Mouse (Mus musculus): Measurements from ENCODE around the gene Agps. TPM values are rescaled to one million over a fixed set of nuclear protein-coding genes. Genes with fewer than 3 reads are reported as not detected.
A peak's percentile ranks its signal among the peaks of the same experiment; 100 is the strongest.
"Not testable (repeated sequence)": the region's sequence is repeated elsewhere in the genome, so short reads cannot be mapped to it uniquely, and the experiment has no call there.

Agps gene
- polyA plus RNA-seq, 1 experiment from 2014 or later: 23.3 TPM

DNA sequence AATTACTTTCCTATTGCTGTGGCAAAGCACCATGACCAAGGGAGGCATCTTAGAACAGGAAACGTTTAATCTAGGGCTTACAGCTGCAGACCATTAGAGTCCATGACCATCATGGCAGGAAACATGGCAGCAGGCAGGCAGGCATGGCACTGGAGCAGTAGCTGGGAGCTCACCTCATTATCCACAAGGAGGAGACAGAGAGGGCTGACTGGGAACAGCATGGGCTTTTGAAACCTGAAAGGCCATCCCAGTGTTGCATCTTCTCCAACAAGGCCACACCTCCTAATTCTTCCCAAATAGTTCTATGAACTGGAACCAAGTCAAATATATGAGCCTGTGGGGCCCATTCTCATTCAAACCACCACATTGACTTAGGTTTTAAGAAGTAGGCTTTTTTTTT lies 68.3 kb downstream of the Agps start:
- ATAC-seq (ENCODE audit: insufficient number of reproducible peaks, low FRiP score, low TSS enrichment, low read depth): no peak
- no peak overlapping the region for H3K4me2 ChIP-seq
- WGBS: 62% methylated on average over 1 of the region's 1 CpGs

DNA sequence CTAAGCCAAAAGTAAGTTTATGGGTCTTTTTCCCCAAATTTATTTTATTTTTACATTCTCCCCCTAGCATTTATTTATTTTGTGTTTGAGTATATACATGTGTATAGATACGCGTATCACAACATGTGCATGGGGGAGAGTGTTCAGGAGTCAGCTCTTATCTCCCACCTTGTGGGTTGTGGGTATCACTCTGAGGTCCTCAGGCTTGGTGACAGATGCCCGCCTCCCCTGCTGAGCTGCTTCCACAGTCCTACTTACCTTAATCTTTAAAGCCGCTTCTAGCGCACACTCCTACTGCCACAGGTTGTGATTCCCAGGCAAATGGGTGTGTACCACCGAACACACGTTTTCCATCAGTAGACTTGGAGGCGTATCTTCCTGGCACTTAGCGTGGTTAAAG lies 69.9 kb downstream of the Agps start:
- Histone ChIP-seq H3K4me3 (no peak overlapping the region), H3K4me1 (no peaks in the 10 kb centered on the region), H3K36me3 (peaks cover 7% of the 10 kb centered on the region), H3K4me2 (no peak overlapping the region), H3K27ac (no peak overlapping the region), H3K9ac (no peak overlapping the region), H3K27me3 (no peaks in the 10 kb centered on the region), H3K9me3 (no peaks in the 10 kb centered on the region)
- ATAC-seq (ENCODE audit: insufficient number of reproducible peaks, low FRiP score, low TSS enrichment, low read depth): no peak
- 86% methylated on average over 9 of the region's 9 CpGs for WGBS

More for the DNA sequence above, 68.3 kb downstream of the Agps start:
- Histone ChIP-seq H3K36me3 (peaks cover 7% of the 10 kb centered on the region), H3K27ac (no peak overlapping the region), H3K27me3 (no peaks in the 10 kb centered on the region), H3K9ac (no peak overlapping the region), H3K9me3 (no peaks in the 10 kb centered on the region), H3K4me1 (no peaks in the 10 kb centered on the region), H3K4me3 (no peak overlapping the region)

DNA sequence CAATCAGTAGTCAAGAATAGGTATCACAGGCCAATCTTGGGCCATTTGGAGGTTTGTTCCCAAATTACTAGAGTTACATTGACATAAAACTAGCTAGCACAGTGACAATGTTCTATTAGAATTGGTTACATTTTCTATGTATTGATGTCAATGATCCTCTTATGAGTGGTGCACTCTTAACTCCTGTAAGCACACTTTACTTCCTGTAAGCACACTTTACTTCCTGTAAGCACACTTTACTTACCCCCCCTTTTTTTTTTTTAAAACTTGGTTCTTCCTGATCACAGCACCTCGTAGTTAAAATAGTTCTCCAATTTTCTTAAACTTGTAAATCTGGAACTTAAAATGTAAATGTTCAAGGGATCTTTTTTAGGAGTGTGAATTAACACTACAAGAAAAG lies 75.2 kb downstream of the Agps start:
- Histone ChIP-seq H3K4me1 (no peaks in the 10 kb centered on the region), H3K36me3 (peaks cover 11% of the 10 kb centered on the region; the same call in 1 of the 2 replicates), H3K4me2 (no peak overlapping the region), H3K27ac (no peak overlapping the region), H3K4me3 (no peak overlapping the region), H3K27me3 (no peaks in the 10 kb centered on the region), H3K9me3 (no peaks in the 10 kb centered on the region), H3K9ac (no peak overlapping the region)
- ATAC-seq (ENCODE audit: insufficient number of reproducible peaks, low FRiP score, low TSS enrichment, low read depth): no peak
- 64% methylated on average over 1 of the region's 1 CpGs for WGBS

DNA sequence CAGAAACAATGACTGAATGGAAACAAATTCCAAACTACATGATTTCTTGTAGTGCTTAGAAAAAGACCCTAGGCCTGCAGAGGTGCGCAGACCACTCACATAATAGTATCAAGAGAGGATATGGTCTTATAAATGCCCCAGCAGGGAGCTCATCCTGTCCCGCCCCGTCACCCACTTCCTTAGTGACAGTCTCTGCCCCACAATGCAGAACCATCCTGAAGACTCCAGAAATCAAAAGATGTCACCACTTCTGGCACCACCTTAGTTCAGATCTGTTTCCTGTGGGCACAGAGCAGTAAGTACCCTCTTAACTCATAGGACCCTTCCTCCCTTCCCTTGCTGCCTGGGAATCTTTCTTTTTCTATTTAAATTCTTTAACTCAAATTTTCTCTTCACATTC lies 83.1 kb downstream of the Agps start:
- peaks cover 9% of the 10 kb centered on the region; the same call in 1 of the 2 replicates for H3K36me3 ChIP-seq
- H3K9ac ChIP-seq: no peak overlapping the region
- ATAC-seq (ENCODE audit: insufficient number of reproducible peaks, low FRiP score, low TSS enrichment, low read depth): no peak
- H3K4me3 ChIP-seq: no peak overlapping the region
- no peaks in the 10 kb centered on the region for H3K27me3 ChIP-seq
- 90% methylated on average over 3 of the region's 3 CpGs for WGBS
- no peaks in the 10 kb centered on the region for H3K4me1 ChIP-seq
- H3K27ac ChIP-seq: no peak overlapping the region
- no peaks in the 10 kb centered on the region for H3K9me3 ChIP-seq
- no peak overlapping the region for H3K4me2 ChIP-seq

DNA sequence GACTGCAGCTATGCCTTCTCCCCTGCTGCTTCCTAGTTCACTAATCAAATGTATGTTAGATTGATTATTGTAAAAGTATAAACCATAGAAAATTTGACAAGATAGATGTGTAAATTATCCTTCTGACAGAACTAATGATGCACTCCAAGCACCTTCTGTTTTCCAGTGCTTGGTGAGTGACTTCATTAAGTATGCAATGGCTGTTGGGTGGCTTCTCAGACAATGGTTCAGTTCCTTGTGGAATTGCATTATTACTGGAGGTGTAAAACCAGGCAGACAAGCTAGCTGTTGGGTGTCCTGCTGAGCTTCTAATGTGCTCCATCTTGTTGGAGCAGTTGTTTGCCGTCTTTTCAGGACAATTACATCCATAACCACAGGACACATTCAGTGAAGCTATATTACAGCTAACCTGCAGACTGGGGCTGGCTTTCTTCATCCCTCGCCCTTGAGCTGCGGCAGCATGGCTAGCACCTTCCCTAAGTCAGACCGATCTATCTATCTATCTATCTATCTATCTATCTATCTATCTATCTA lies 91.9 kb downstream of the Agps start:
- Histone ChIP-seq H3K4me1 (no peaks in the 10 kb centered on the region), H3K27me3 (no peaks in the 10 kb centered on the region), H3K27ac (no peak overlapping the region), H3K9me3 (no peaks in the 10 kb centered on the region), H3K9ac (no peak overlapping the region), H3K36me3 (peaks cover 13% of the 10 kb centered on the region; the same call in 1 of the 2 replicates), H3K4me3 (no peak overlapping the region), H3K4me2 (no peak overlapping the region)
- 69% methylated on average over 4 of the region's 4 CpGs for WGBS
- ATAC-seq (ENCODE audit: insufficient number of reproducible peaks, low FRiP score, low TSS enrichment, low read depth): no peak

DNA sequence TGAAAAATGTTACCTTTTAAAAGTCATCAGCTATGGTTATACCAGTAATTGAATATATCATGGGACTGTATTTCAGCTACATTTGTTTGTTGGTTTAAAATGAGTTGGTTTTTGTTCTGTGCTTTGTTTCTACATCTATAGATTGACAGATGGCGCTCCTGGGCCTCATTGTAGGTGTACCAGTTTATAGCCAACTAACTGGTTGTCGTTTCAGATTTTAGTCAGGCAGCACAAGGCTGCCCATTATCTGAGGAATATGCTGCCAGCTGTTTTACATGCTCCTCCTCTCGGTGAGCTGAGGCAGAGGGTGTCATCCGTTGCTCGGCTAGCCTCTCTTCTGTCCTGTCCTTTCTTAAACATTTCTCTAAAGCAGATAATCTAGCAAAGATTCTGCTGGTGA lies 94.1 kb downstream of the Agps start:
- H3K9ac ChIP-seq: no peak overlapping the region
- H3K4me2 ChIP-seq: no peak overlapping the region
- ATAC-seq (ENCODE audit: insufficient number of reproducible peaks, low FRiP score, low TSS enrichment, low read depth): no peak
- H3K36me3 ChIP-seq: peaks cover 15% of the 10 kb centered on the region; the same call in 1 of the 2 replicates
- H3K4me3 ChIP-seq: no peak overlapping the region
- no peaks in the 10 kb centered on the region for H3K9me3 ChIP-seq
- no peaks in the 10 kb centered on the region for H3K4me1 ChIP-seq
- no peak overlapping the region for H3K27ac ChIP-seq
- H3K27me3 ChIP-seq: no peaks in the 10 kb centered on the region
- WGBS: 71% methylated on average over 5 of the region's 5 CpGs

DNA sequence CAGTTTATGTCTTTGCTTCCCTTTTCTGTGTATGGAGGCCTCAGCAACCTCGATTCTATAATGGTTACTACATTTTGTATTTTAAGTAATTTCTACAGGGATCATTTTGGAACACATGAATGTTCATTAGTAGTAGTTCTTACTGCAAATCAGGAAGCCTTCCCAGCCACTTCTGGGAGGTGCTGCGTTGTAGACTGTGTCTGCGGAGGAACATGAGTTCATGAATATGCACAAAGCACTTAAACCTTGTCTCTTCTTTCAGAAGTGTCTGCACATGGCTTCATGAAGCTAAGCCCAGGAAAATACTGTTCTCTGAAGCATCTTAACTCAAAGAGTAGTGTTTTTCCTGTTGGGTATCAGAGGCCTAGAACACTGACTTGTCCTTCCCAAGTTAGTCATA lies 96.0 kb downstream of the Agps start:
- no peak overlapping the region for H3K9ac ChIP-seq
- H3K4me3 ChIP-seq: no peak overlapping the region
- H3K4me1 ChIP-seq: peaks cover 3% of the 10 kb centered on the region; the same call in 1 of the 2 replicates
- 90% methylated on average over 3 of the region's 3 CpGs for WGBS
- no peaks in the 10 kb centered on the region for H3K9me3 ChIP-seq
- no peaks in the 10 kb centered on the region for H3K27me3 ChIP-seq
- H3K36me3 ChIP-seq: peaks cover 15% of the 10 kb centered on the region; the same call in 1 of the 2 replicates
- no peak for ATAC-seq (ENCODE audit: insufficient number of reproducible peaks, low FRiP score, low TSS enrichment, low read depth)
- H3K27ac ChIP-seq: no peak overlapping the region
- H3K4me2 ChIP-seq: no peak overlapping the region

DNA sequence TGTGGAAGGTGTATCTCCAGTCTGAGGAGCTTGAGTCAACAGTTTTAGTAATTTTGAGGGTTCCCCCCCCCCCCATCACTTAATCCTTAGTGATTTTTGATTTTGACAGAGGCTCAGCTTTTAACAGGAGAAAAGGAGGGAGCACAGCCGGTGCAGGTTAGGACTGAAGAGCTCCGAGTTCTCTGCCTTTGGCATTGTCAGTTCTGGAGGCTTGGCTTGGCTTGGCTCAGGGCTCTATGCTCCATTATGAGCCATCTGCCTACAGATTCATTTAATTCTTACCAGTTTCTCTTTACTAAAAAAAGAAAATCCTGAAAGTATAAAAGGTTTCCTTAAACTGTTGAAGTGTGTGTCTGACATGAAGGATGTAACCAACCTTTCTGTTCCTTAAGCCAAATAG lies 97.2 kb downstream of the Agps start:
- ATAC-seq (ENCODE audit: insufficient number of reproducible peaks, low FRiP score, low TSS enrichment, low read depth): no peak

DNA sequence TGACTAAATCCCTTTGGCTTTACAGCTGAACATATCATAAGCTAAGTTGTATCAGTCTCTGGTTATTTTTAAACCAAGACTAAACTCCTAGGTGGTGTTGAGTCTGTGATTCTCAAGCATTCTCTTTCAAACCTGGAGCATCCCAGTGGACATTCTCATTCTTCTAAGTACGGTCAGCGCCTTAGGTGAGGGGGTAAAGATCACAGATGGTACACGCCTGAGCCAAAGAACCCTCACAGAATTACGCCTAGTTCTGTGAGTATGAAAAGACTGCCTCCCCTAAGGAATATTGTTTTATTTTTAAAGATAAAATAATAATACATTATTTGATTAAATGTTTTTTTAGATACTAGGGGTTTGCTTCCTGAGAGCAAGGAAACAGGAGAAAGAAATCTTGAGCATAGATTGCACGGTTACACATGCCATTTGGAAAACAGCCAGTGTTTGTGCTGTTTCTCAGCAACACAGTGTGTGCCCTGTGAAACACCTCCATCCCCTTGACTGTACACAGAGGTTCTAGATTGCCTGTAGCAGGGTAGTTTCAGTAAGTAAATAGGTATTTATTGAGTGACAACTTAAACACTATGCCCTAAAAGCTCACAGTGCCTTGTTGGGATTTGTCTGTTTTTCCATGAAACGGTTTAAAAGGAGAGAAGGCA lies 97.9 kb downstream of the Agps start:
- Histone ChIP-seq H3K4me3 (no peak overlapping the region), H3K4me2 (no peak overlapping the region), H3K36me3 (peaks cover 15% of the 10 kb centered on the region; the same call in 1 of the 2 replicates), H3K27ac (no peak overlapping the region), H3K27me3 (no peaks in the 10 kb centered on the region), H3K4me1 (peaks cover 3% of the 10 kb centered on the region; the same call in 1 of the 2 replicates), H3K9ac (no peak overlapping the region), H3K9me3 (no peaks in the 10 kb centered on the region)
- no peak for ATAC-seq (ENCODE audit: insufficient number of reproducible peaks, low FRiP score, low TSS enrichment, low read depth)
- 86% methylated on average over 6 of the region's 6 CpGs for WGBS

More for the DNA sequence above, 97.2 kb downstream of the Agps start:
- Histone ChIP-seq H3K27me3 (no peaks in the 10 kb centered on the region), H3K9me3 (no peaks in the 10 kb centered on the region), H3K27ac (no peak overlapping the region), H3K36me3 (peaks cover 15% of the 10 kb centered on the region; the same call in 1 of the 2 replicates), H3K4me3 (no peak overlapping the region), H3K4me2 (no peak overlapping the region), H3K9ac (no peak overlapping the region), H3K4me1 (peaks cover 3% of the 10 kb centered on the region; the same call in 1 of the 2 replicates)
- 86% methylated on average over 2 of the region's 2 CpGs for WGBS

DNA sequence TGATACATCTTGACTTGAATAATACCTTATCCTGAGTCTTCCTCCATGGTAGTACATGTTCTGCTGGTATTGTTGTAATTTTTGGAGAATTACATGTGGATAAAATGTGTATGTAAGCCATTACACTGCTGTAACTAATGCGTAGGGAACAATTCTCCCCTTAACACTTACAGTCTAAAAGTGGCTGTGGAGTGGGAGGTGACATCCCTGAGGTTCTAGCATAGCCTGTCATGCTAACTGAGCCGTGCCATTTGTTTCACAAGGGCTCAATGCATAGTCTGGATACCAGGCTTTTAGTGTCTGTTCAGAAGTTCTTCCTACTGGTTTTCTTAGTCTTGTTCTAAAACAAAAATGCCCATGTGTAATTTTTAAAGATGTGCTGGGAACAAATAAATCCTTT lies 99.0 kb downstream of the Agps start:
- H3K9ac ChIP-seq: no peak overlapping the region
- H3K36me3 ChIP-seq: peaks cover 15% of the 10 kb centered on the region; the same call in 1 of the 2 replicates
- H3K4me2 ChIP-seq: no peak overlapping the region
- peaks cover 3% of the 10 kb centered on the region; the same call in 1 of the 2 replicates for H3K4me1 ChIP-seq
- H3K27ac ChIP-seq: no peak overlapping the region
- no peak overlapping the region for H3K4me3 ChIP-seq
- H3K9me3 ChIP-seq: no peaks in the 10 kb centered on the region
- WGBS: 80% methylated on average over 2 of the region's 2 CpGs
- no peak for ATAC-seq (ENCODE audit: insufficient number of reproducible peaks, low FRiP score, low TSS enrichment, low read depth)
- no peaks in the 10 kb centered on the region for H3K27me3 ChIP-seq

DNA sequence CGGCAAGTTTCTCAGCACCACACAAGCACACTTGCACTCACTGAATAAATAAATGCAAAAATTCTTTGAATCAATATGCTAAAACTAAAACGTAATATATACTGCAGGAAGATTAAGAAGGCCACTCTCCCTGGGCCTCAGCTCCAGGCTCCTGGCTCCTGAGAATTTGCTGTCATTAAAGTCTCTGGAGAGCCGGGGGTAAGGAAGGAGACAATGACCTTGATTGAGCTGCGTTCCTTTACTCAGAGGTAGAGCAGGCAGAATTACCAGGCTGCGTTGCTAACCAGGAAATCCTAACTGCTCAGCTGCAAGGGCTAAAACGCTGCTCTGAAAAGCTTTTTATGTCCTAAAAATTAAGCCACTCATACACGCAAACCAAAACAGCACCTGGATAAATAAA lies 101.6 kb downstream of the Agps start:
- peaks cover 2% of the 10 kb centered on the region; the same call in 1 of the 2 replicates for H3K36me3 ChIP-seq
- H3K4me1 ChIP-seq: peaks cover 6% of the 10 kb centered on the region
- H3K9ac ChIP-seq: no peak overlapping the region
- WGBS: 29% methylated on average over 7 of the region's 7 CpGs
- no peak overlapping the region for H3K4me2 ChIP-seq
- no peaks in the 10 kb centered on the region for H3K27me3 ChIP-seq
- H3K4me3 ChIP-seq: no peak overlapping the region
- ATAC-seq (ENCODE audit: insufficient number of reproducible peaks, low FRiP score, low TSS enrichment, low read depth): 0 out of 2 replicates have a peak, but pooled peaks have one; percentile 19
- H3K27ac ChIP-seq: peak overlapping the region; percentile 59
- H3K9me3 ChIP-seq: no peaks in the 10 kb centered on the region

DNA sequence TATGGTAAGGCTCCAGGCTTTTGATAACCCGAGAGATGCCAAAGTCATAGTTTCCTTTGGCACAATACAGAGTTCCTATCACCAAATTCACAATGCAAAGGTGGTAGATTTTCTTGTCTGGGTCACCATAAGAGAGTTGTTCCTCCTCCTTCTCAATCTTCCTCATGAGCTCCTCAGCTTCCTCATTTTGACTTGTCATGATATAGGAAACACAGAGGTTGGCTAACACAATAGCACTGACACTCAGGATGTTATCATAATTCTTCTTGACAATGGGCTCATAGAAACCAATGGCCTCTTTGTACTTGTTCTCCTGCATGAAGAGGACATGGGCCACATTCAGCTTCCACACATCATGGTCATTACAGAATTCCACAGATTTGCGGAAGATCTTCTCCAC lies 104.7 kb downstream of the Agps start:
- not testable (repeated sequence) for H3K36me3 ChIP-seq; H3K4me1 ChIP-seq; H3K4me2 ChIP-seq; H3K27me3 ChIP-seq; H3K9ac ChIP-seq; H3K27ac ChIP-seq; H3K4me3 ChIP-seq; H3K9me3 ChIP-seq; ATAC-seq (ENCODE audit: insufficient number of reproducible peaks, low FRiP score, low TSS enrichment, low read depth)
- WGBS: 90% methylated on average over 2 of the region's 2 CpGs
